Mouse (Mus musculus) adipocyte (in vitro differentiated cells): ENCODE measurements around the gene Pced1a.
"Not testable (repeated sequence)": the region's sequence is repeated elsewhere in the genome, so short reads cannot be mapped to it uniquely, and the experiment has no call there.

Experiments
- DNase-seq: peaks from one replicate; pipeline ENCODE4 v3.0.0-alpha.2; 2016; ENCODE audit warnings: low spot score

Gene Pced1a

DNA sequence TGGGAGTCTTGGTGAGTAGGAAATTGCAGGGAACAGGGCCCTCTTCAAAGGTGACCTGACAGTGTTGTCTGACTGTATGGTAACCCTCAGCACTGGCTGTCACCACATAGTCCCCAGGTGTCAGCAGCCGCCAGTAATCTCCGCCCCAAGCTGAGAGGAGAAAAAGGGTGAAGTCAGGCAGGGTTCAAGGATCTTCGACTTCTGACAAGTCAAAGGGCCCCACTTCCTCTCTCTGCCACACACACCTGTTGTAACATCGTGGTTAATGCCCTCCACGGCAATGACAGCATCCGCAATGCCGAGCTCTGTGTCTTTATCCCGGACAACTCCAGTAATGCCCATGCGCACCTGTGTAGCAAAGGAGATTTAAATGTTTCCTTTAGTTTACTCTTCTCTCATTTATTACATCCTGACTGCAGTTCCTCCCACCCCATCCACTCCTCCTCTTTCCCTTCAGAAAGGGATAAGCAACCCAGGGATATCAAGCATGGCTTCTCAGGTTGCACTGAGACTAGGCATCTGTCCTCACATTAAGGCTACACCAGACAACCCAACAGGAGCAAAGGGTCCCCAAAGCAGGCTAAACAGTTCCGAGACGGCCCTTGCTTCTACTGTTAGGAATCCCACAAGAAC, 33.4 kb downstream of the Pced1a start:
- DNase-seq, result no peak

DNA sequence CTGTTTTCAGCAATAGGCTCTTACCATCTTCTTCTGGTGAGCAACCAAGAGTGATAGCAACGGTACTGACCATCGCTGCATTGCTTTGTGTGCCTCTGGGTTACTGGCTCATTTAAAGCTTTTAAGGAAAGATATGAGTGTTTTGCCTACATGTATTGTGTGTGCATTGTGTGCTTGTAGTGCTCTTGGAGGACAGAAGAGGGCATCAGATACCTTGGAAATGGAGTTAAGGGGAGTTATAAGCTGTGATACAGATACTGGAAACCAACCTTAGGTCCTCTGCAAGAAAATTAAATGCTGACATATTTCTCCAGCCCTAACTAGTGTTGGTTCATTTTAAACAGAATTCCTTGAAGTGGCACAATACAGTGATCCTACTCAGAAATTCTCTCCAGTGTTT, 35.7 kb downstream of the Pced1a start:
- DNase-seq, result no peak

DNA sequence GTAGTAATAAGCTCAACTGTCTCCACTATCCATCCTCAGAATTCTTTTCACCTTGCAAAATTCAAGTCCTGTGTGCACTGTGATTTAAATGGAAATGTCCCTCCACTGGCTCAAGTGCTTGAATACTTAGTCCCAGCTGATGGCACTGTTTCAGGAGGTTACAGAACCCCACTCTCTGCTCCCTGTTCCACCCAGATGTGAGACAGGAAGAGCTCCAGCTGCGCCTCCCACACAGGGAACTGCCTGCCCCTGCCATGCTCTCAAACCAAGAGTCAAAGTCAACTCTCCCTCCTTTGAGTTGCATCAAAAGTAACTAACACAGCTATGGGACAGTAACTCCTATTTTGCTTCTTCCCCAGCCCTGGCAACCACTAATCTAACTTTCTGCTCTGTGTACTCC, 38.3 kb downstream of the Pced1a start:
- DNase-seq, result no peak

DNA sequence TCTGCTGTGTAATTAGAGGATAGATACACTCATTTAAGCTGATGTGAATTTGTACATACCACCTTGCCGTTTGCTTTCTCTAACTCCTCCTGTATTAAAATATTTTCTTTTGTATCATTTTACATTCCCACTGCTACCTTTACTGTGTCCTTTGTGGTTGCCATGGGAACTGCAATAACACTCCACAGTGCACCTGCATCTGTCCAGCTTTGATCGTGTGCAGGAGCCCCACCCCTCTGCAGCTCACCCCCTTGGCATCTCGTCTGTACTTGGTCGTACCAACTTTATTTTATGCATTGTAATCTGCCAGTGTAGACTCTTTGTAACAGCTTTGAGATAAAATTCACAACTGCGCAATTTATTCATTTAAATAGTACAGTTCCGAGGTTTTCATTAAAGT, 40.6 kb downstream of the Pced1a start:
- DNase-seq, result no peak

DNA sequence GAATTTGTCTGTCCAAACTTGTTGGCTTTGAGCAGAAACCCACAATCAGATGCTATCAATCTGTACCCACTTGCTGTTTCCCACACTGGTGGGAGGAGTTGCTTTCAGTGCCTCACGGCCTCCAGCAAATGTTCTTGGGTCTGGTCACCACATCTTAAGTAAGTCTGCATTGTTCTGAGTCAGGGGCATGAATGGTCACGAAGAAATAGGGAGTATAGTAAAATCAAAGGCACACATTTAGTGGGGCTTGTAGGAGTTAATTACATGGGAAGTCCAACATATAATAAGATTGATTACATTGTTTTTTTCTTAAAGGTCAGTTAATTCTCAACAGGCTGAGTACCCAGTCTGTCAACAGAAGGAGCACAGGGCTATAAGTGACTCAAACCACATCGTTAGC, 41.3 kb downstream of the Pced1a start:
- no peak for DNase-seq

DNA sequence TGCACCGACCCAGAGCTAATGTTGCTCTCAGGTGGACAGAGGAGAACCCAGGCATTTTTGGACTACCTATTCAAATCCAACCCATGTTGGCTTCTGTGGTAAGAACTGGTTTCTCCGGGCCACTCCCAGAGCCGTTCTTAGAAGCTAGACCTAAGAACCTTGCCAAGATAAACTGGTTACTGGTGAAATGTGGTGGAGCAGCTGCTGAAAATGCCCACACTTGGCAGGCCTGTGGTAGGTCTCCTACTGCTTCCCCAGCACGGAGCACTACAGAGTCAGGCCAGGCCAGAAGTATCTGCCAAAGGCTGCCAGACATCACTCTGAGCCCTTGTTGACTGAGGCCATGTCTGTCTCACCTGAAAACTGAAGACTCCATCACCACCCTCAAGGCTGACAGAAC, 49.5 kb downstream of the Pced1a start:
- DNase-seq, result no peak

DNA sequence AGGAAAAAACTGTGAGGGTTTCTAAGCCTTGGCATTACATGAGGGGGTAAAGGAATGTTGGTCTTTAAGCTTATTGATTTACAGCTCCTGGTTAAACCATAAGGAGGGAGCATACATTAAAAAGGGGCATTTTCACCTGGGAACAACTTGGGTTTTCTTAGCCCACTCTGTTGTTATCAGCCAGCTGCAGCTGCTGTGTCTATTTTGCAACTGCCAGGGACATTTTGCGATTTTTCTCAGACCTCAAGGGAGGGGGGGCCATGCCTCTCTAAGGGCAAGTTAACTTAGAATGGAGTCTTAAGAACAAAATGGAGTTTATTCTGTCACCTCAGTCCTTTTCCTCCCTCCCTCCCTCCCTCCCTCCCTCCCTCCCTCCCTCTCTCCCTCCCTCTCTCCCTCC, 51.5 kb downstream of the Pced1a start:
- DNase-seq, result not testable (repeated sequence)

DNA sequence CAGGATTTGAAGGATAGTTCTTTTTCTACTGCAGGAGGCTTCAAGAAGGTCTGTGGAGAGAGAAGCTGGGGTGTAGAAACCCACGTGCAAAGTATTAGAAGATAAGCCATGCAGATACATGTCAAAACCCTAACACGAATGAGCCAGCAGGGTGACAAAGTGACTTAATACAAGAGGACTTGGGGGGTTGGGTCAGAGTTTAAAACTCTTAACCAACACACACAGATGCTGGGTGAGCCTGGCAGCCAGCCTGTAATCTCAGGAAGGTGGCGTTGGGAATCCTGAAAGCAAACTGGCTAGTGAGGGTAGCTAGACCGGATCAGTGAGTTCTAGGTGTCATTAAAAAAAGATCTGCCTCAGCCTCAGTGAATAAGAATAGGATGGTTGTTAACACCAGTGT, 57.1 kb downstream of the Pced1a start:
- DNase-seq, result no peak
